Mouse (Mus musculus) ES-E14 (cell line): ENCODE data around the gene Cd68. TPM values are rescaled to one million over a fixed set of nuclear protein-coding genes. Genes with fewer than 3 reads are reported as not detected.

Experiments used
- DNase-seq: peaks from one replicate; pipeline ENCODE4 v3.0.0-alpha.2; 2013; ENCODE audit warnings: low read depth, low spot score
- H3K27ac ChIP-seq: 2 replicates; pipeline ENCODE4 v1.5.1; 2012; ENCODE audit warnings: low read depth, mild to moderate bottlenecking, low read length, moderate library complexity, mixed read lengths; ENCODE audit not compliant: poor library complexity, insufficient read depth, severe bottlenecking
- H3K36me3 ChIP-seq: 2 replicates; pipeline ENCODE4 v1.6.1; 2012; ENCODE audit warnings: mild to moderate bottlenecking, low read length, moderate library complexity, mixed read lengths; ENCODE audit not compliant: control insufficient read depth, poor library complexity, insufficient read depth, severe bottlenecking
- H3K4me1 ChIP-seq, 2 experiments: fragments of 150-350 bp in 1 of 2; sonication (generic) in 1 of 2; 2 replicates each; pipeline ENCODE4 v1.6.1; 2012; ENCODE audit warnings: low read length in 2 of 2, mild to moderate bottlenecking in 1 of 2, mixed read lengths in 1 of 2; ENCODE audit not compliant: control insufficient read depth in 2 of 2, insufficient read depth in 2 of 2, poor library complexity in 1 of 2
- H3K4me3 ChIP-seq, 2 experiments: fragments of 150-350 bp in 1 of 2; sonication (generic) in 1 of 2; 2 replicates each; pipeline ENCODE4 v1.5.1; 2012; ENCODE audit warnings: low read length in 2 of 2, low read depth in 1 of 2, mild to moderate bottlenecking in 1 of 2, mixed read lengths in 1 of 2; ENCODE audit not compliant: insufficient read depth in 1 of 2, poor library complexity in 1 of 2, severe bottlenecking in 1 of 2
- H3K9ac ChIP-seq: 2 replicates; pipeline ENCODE4 v1.6.1; 2012; ENCODE audit warnings: low read depth, mild to moderate bottlenecking, low read length, mixed read lengths; ENCODE audit not compliant: poor library complexity, insufficient read depth, severe bottlenecking
- H3K9me3 ChIP-seq: fragments of 150-350 bp; sonication (generic); 2 replicates; pipeline ENCODE4 v1.6.1; 2012; ENCODE audit warnings: low read depth, mild to moderate bottlenecking, low read length; ENCODE audit not compliant: control insufficient read depth, insufficient read depth
- CHD2 ChIP-seq: IDR thresholded peaks from 2 replicates; pipeline ENCODE4 v1.6.1; 2014; ENCODE audit warnings: mild to moderate bottlenecking, low read depth, low read length, inconsistent platforms
- HCFC1 ChIP-seq: IDR thresholded peaks from 2 replicates; pipeline ENCODE4 v1.6.1; 2012; ENCODE audit warnings: low read length, inconsistent platforms, borderline replicate concordance; ENCODE audit not compliant: insufficient read depth
- MAFK ChIP-seq: IDR thresholded peaks from 2 replicates; pipeline ENCODE4 v1.6.1; 2014; ENCODE audit warnings: mild to moderate bottlenecking, low read depth, low read length, inconsistent platforms; ENCODE audit not compliant: insufficient read depth
- ZC3H11A ChIP-seq: IDR thresholded peaks from 2 replicates; pipeline ENCODE4 v1.6.1; 2012; ENCODE audit warnings: low read depth, mild to moderate bottlenecking, inconsistent platforms, low read length, borderline replicate concordance
- ZNF384 ChIP-seq: IDR thresholded peaks from 2 replicates; pipeline ENCODE4 v1.6.1; 2012; ENCODE audit warnings: low read depth, low read length, inconsistent platforms
- in situ Hi-C, 2 experiments: fragments of 600-800 bp; cut with MboI; formaldehyde crosslinking; loops; one replicate each; pipeline ENCODE4 v1.15.1; 2025; ENCODE audit warnings: low sequenced_read_pairs in 2 of 2, inconsistent platforms in 1 of 2; ENCODE audit not compliant: unreplicated experiment in 2 of 2
- total RNA-seq: library from RNA; depleted of rRNA; stranded (reverse); fragments of 300-350 nt; gene quantifications from 2 replicates; pipeline ENCODE4 v1.2.3, GENCODE M21; 2012; rRNA removed

Gene Cd68
- total RNA-seq = 23.4 and 32.7 TPM in 2 replicates

DNA sequence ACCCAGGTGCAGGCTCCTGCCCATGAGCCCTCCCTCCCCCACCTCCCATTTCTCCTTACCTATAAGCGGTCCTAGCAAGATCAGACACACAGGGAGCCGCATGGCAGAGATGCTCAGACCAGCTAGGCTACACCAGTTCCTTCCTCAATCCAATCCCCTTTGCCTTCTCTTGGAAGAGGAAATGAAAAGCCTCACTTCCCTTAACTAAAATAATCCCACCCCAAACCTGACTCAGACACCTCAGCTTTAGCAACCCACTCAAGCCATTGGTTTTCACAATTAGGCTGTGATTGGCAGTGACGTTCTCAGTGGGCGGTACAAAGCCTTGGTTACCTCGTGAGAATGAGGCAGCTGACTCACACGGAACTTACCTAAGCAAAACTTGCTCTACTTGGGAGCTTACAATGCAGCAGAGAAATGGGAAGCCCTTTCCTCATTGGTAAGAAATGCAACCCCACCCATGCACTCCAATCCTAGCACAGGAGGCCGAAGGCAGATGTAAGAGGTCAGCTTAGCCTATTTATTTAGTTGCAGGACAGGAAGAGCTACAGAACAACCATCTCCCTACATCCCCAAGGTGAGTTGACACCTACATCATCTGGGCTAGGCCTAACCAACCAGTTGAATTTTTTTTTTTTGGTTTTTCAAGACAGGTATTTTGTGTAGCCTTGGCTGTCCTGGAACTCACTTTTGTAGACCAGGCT is at the start of gene Cd68:
Cd68 (minus strand) TSS at position 193 of the 704 bp plus-strand sequence.
- Histone ChIP-seq H3K4me3 (peak within 1 kb of the TSS in 1 of 2 experiments; percentile 37; a peak in 2 of 4 replicates), H3K27ac (peak within 1 kb of the TSS; percentile 86), H3K4me1 (peaks cover 0 to 11% of the 10 kb centered on the region in 2 experiments; a peak in 1 of 4 replicates), H3K9ac (peak within 1 kb of the TSS; percentile 64), H3K36me3 (peaks cover 48% of the 10 kb centered on the region), H3K9me3 (no peaks in the 10 kb centered on the region)
- TF ChIP-seq CHD2 (peak; percentile 83), ZNF384 (no peak; the same call in 1 of the 2 replicates), HCFC1 (0 out of 2 replicates have a peak, but pooled peaks have one; percentile 38), ZC3H11A (no peak), MAFK (peak; percentile 70; the same call in 1 of the 2 replicates)
- DNase-seq = peak; percentile 93
- in situ Hi-C loops = no loop called here

DNA sequence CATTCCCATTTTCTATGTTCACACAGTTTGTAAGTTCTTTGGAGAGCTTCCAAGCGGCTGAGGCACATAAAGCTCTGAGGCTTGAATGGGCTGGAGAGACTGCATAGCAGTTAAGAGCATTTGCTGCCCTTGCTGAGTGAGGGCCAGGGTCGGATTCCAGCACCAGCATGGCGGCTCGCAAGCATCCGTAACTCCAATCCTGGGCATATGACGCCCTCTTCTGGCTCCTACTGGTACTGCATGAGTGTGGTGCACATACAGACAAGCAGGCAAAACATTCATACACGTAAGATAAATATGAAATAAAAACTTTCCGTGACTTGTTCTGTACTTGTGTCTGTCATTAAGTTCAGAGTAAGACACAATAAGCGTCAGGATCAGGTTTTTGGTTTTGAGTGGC is 49.5 kb upstream of the Cd68 start:
- peak; percentile 87 for DNase-seq
- Histone ChIP-seq H3K9ac (peak overlapping the region; percentile 63), H3K27ac (peak overlapping the region; percentile 88), H3K9me3 (no peaks in the 10 kb centered on the region), H3K4me3 (peak overlapping the region in 1 of 2 experiments; percentile 59; a peak in 2 of 4 replicates), H3K36me3 (no peaks in the 10 kb centered on the region), H3K4me1 (peaks cover 1 to 12% of the 10 kb centered on the region in 2 experiments; a peak in 3 of 4 replicates)
- TF ChIP-seq CHD2 (no peak), MAFK (no peak), ZNF384 (peak; percentile 50; the same call in 1 of the 2 replicates), HCFC1 (0 out of 2 replicates have a peak, but pooled peaks have one; percentile 61), ZC3H11A (peak; percentile 91)
- in situ Hi-C loops = loop anchor here in 1 of 2 experiments (10.0 kb wide), 1 partner anchor 61 kb away; the partner anchor contains the start of gene Sox15

DNA sequence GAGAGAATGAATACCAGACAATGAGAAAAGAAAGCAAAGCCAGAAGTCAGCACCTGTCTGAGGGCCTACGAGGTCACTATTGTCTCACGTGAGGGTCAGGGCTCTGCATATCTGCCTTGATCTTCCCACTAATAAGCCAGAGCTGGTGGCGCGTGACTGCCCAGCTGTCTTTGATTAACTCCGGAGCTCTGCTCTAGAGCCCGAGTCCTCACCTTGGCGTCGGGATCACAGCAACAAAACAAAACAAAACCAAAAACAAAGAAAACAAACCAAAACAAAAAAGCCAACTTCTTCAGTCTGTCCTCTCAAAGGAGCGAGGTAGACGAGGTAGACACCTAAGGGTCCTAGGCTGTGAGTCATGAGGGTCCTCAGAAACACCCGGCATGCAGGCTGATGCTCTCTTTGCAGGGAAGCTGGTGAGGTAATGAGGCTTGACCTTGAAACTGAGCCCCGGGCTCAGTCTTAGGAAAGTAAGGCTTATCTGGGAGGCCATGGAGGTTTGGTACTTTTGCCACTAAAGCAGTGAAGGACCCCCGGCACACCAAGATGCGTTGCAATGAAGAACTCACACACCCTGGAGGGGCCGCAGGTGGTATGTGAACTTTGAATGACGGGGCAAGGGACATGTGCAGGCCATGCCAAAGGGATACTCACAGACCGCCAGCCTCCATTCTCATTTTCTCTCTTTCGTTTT is 48.8 kb upstream of the Cd68 start:
- in situ Hi-C loops = loop anchor here in 1 of 2 experiments (10.0 kb wide), 1 partner anchor 60 kb away; the partner anchor contains the start of gene Sox15
- H3K36me3 ChIP-seq = no peaks in the 10 kb centered on the region
- H3K4me3 ChIP-seq = peak overlapping the region in 1 of 2 experiments; percentile 59; a peak in 2 of 4 replicates
- H3K27ac ChIP-seq = peak overlapping the region; percentile 88
- TF ChIP-seq CHD2 (no peak), ZNF384 (no peak), HCFC1 (no peak), ZC3H11A (no peak), MAFK (no peak)
- peaks cover 1 to 14% of the 10 kb centered on the region in 2 experiments; a peak in 3 of 4 replicates for H3K4me1 ChIP-seq
- no peaks in the 10 kb centered on the region for H3K9me3 ChIP-seq
- DNase-seq = no peak
- peak overlapping the region; percentile 63 for H3K9ac ChIP-seq

DNA sequence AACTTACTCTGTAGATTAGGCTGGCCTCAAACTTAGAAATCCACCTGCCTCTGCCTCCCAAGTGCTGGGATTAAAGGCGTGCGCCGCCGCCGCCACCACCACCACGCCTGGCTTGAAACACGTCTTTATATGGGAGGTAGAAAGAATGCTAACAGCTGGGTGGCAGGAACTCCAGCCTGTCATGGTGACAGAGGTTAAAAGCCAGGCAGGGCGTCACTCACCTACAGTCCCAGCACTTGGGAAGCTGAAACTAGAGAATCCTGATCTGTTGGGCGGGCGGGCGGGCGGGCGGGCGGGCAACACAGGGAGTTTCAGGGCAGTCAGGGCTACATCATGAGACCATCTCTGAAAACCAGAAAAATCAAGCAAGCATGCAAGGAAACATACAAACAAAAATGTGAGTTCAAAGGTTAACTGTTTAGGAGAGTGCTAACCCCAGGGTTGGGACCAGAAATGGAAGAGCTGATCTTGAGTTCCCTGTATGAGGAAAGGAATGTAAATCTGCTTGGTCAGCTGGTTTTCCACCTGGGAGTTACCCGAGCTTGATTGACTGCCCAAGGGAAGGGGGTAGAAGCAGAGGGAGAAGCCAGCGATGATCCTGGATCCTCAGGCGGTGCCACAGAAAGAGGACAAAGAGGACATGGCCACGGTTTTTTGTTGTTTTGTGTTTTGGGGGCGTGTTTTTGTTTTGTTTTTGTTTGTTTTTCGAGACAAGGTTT is 47.2 kb upstream of the Cd68 start:
- Histone ChIP-seq H3K4me3 (peak overlapping the region; percentile 7 to 41; a peak in 1 of 4 replicates), H3K27ac (peak overlapping the region; percentile 79), H3K4me1 (peaks cover 9 to 20% of the 10 kb centered on the region in 2 experiments), H3K36me3 (no peaks in the 10 kb centered on the region), H3K9ac (peak overlapping the region; percentile 55; the same call in 1 of the 2 replicates), H3K9me3 (no peaks in the 10 kb centered on the region)
- no peak for TF ChIP-seq CHD2
- TF ChIP-seq HCFC1 = no peak
- peak; percentile 98 for TF ChIP-seq MAFK
- in situ Hi-C loops = loop anchor here in 1 of 2 experiments (10.0 kb wide), 1 partner anchor 58 kb away; the partner anchor contains the start of gene Sox15
- DNase-seq = no peak
